13 mouse cellular contexts compared by ENCODE assay signal in the genomic region with DNA sequence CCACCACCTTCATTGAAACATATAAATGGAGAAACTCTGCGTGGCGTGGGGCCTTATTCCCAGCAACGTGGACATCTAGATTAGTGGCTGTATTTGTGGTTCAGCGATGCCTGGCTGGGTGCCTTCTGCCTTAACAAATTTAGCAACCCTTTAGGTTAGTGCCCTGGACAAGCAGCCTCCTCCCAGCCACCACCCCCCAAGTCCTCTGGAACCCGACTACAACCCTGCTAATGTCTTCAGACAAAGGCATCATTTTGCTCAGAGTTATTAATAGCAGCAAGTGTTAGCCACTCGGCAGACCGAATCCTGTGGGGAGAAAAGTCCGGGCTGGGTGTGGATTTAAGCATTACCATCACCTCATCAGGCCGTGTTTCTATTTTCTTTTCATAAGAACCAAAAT. TPM values are rescaled to one million over a fixed set of nuclear protein-coding genes. Genes with fewer than 3 reads are reported as not detected.
DNase-seq lines count a peak whose midpoint lies in the region; ATAC-seq lines count a peak whose summit lies in the region.
"Had no signal": no experiment of that assay in that cellular context is flagged by ENCODE, and none has a peak within 500 bp of the region (broad histone marks: within the 10 kb centered on the region; RNA-seq: fewer than 3 reads in every experiment).

No protein-coding gene starts in this region.

- no peak overlapping the region for H3K4me2 ChIP-seq in embryonic facial prominence, embryonic 15.5 days (replicated peaks)
- H3K4me2 ChIP-seq: intestine, embryonic 15.5 days; midbrain, embryonic 12.5 days had no signal

- no peaks in the 10 kb centered on the region for H3K27me3 ChIP-seq in embryonic facial prominence, embryonic 15.5 days
- H3K27me3 ChIP-seq: intestine, embryonic 15.5 days; midbrain, embryonic 12.5 days had no signal

- H3K4me1 ChIP-seq in embryonic facial prominence, embryonic 15.5 days, result no peaks in the 10 kb centered on the region
- H3K4me1 ChIP-seq: midbrain, embryonic 12.5 days had no signal

- WGBS in embryonic facial prominence, embryonic 15.5 days, result 45% methylated on average over 9 of the region's 9 CpGs

- no peak overlapping the region for H3K4me3 ChIP-seq in embryonic facial prominence, embryonic 15.5 days (replicated peaks)
- H3K4me3 ChIP-seq: intestine, embryonic 15.5 days; midbrain, embryonic 12.5 days had no signal

- H3K9me3 ChIP-seq in embryonic facial prominence, embryonic 15.5 days (replicated peaks), result no peaks in the 10 kb centered on the region
- H3K9me3 ChIP-seq: G1E; intestine, embryonic 15.5 days; midbrain, embryonic 12.5 days had no signal

- ATAC-seq in embryonic facial prominence, embryonic 15.5 days (ENCODE audit: insufficient number of reproducible peaks, low FRiP score, low TSS enrichment, low read depth), result peak; percentile 51; the same call in 1 of the 2 replicates
- ATAC-seq: intestine, embryonic 15.5 days had no signal

- DNase-seq in heart, adult 18-20 months, result peak; percentile 11 to 12
- DNase-seq in heart, adult 8-10 months (ENCODE audit: low spot score), result no peak
- peak; percentile 22 for DNase-seq in Muller cell, postnatal 12 days (ENCODE audit: inconsistent ontology term)
- DNase-seq in heart, postnatal 4 days, result peak; percentile 10
- no peak for DNase-seq in urinary bladder, adult 2 months (ENCODE audit: low spot score)
- DNase-seq in ovary, postnatal 14 days (ENCODE audit: low spot score), result no peak
- DNase-seq: cerebellum, adult 11-12 months; thymus, adult 18-20 months had no signal

- no peak overlapping the region for H3K27ac ChIP-seq in embryonic facial prominence, embryonic 15.5 days (replicated peaks)
- H3K27ac ChIP-seq: intestine, embryonic 15.5 days; midbrain, embryonic 12.5 days had no signal

- H3K9ac ChIP-seq in embryonic facial prominence, embryonic 15.5 days, result no peak overlapping the region
- H3K9ac ChIP-seq: intestine, embryonic 15.5 days; midbrain, embryonic 12.5 days had no signal

- H3K36me3 ChIP-seq in embryonic facial prominence, embryonic 15.5 days, result no peaks in the 10 kb centered on the region
- H3K36me3 ChIP-seq: G1E; intestine, embryonic 15.5 days; midbrain, embryonic 12.5 days had no signal

RNA-seq across cellular contexts. Expression of a gene that starts 59.8 kb away (rescaled TPM):
- 1 to 10 TPM; 4.9 to 5.0 TPM for total RNA-seq in heart, adult 18-20 months (2021)
- total RNA-seq in heart, adult 8-10 months (2022), result 1 to 10 TPM; 3.1 to 7.0 (median 4.3) TPM
- polyA plus RNA-seq in embryonic facial prominence, embryonic 15.5 days (2015; fragmentation: Nextera tagmentation; extraction: Ambion mirVana), result 16.9 and 20.4 TPM in 2 replicates
- total RNA-seq in heart, postnatal 4 days (2021), result 1 to 10 TPM; 7.6 to 8.5 TPM
- 4.6 and 5.6 TPM in 2 replicates for polyA plus RNA-seq in urinary bladder, adult 2 months (2012; rRNA removed)
- total RNA-seq: common myeloid progenitor, adult 5-6 weeks had no signal

Comparison
In these comparisons a context has a peak if more than half of its experiments do, and no peak if none do; other contexts are left out.
1. DNase-seq: peak in heart, adult 18-20 months (2 of 2), Muller cell, postnatal 12 days (single experiment) and heart, postnatal 4 days (single experiment); none in heart, adult 8-10 months (single experiment), urinary bladder, adult 2 months (single experiment) and ovary, postnatal 14 days (single experiment).